Mouse (Mus musculus) forebrain, embryonic 16.5 days (tissue): ENCODE data around the gene Il23a. TPM values are rescaled to one million over a fixed set of nuclear protein-coding genes. Genes with fewer than 3 reads are reported as not detected.

Experiments used
- ATAC-seq: fragments of 200-750 bp; cut with Nextera tagmentation; 2 replicates; pipeline ENCODE4 v1.8.0; 2017; ENCODE audit warnings: mild to moderate bottlenecking, moderate library complexity
- H3K27ac ChIP-seq: fragments of 300-500 bp; sonication (generic); 2 replicates; pipeline ENCODE4 v1.5.1; 2014; ENCODE audit warnings: low read length, control low read depth
- H3K27me3 ChIP-seq: fragments of 300-500 bp; sonication (generic); replicated peaks from 2 replicates; pipeline ENCODE4 v1.6.1; 2014; ENCODE audit warnings: low read length; ENCODE audit not compliant: control insufficient read depth, insufficient read depth
- H3K36me3 ChIP-seq: fragments of 300-500 bp; sonication (generic); 2 replicates; pipeline ENCODE4 v1.6.1; 2014; ENCODE audit not compliant: control insufficient read depth, insufficient read depth
- H3K4me1 ChIP-seq: fragments of 300-500 bp; sonication (generic); replicated peaks from 2 replicates; pipeline ENCODE4 v1.6.1; 2014; ENCODE audit warnings: low read length; ENCODE audit not compliant: control insufficient read depth, insufficient read depth
- H3K4me2 ChIP-seq: fragments of 300-500 bp; sonication (generic); 2 replicates; pipeline ENCODE4 v1.6.1; 2014; ENCODE audit warnings: mild to moderate bottlenecking, low read length, control low read depth
- H3K4me3 ChIP-seq: fragments of 300-500 bp; sonication (generic); replicated peaks from 2 replicates; pipeline ENCODE4 v1.5.1; 2014; ENCODE audit warnings: mild to moderate bottlenecking, low read length, control low read depth
- H3K9ac ChIP-seq: fragments of 300-500 bp; sonication (generic); replicated peaks from 2 replicates; pipeline ENCODE4 v1.6.1; 2014; ENCODE audit warnings: low read depth, low read length, control low read depth
- H3K9me3 ChIP-seq: fragments of 300-500 bp; sonication (generic); 2 replicates; pipeline ENCODE4 v1.6.1; 2016; ENCODE audit warnings: low read length; ENCODE audit not compliant: control insufficient read depth
- WGBS: fragments of 180-500 bp; shearing (Covaris S2); extraction: QIAGEN DNeasy Blood & Tissue Kit; methylation state at CpG from one replicate; pipeline ENCODE4 v1.1.7; 2014; 5-methylcytosine and 5-hydroxymethylcytosine counted together
- polyA plus RNA-seq: library from polyadenylated mRNA; unstranded; fragments of >200 nt; fragmentation: Nextera tagmentation; extraction: Ambion mirVana; gene quantifications from 2 replicates; pipeline ENCODE4 v1.2.1, GENCODE M21; 2015

Gene Il23a
- polyA plus RNA-seq, 1 experiment from 2014 or later: 0.39 TPM

- 94% methylated on average over 4 of the region's 4 CpGs for WGBS
- no peak overlapping the region for H3K4me3 ChIP-seq
- H3K9me3 ChIP-seq: no peaks in the 10 kb centered on the region
- no peaks in the 10 kb centered on the region for H3K27me3 ChIP-seq
- no peaks in the 10 kb centered on the region for H3K4me1 ChIP-seq
- H3K4me2 ChIP-seq: no peak overlapping the region
- H3K27ac ChIP-seq: no peak overlapping the region
- H3K36me3 ChIP-seq: no peaks in the 10 kb centered on the region
- no peak for ATAC-seq
- H3K9ac ChIP-seq: no peak overlapping the region
Observed at GRCm38 (mm10) chr10:128258953-128259352, 39.6 kb downstream of the Il23a start.

- Histone ChIP-seq H3K4me1 (no peaks in the 10 kb centered on the region), H3K4me2 (no peak overlapping the region)
Observed at GRCm38 (mm10) chr10:128256328-128256727, 42.2 kb downstream of the Il23a start.

GRCm38 (mm10) chr10:128255925-128256324 is 42.6 kb downstream of the Il23a start:
- Histone ChIP-seq H3K9ac (no peak overlapping the region), H3K27ac (no peak overlapping the region), H3K9me3 (no peaks in the 10 kb centered on the region), H3K4me2 (no peak overlapping the region), H3K4me1 (no peaks in the 10 kb centered on the region), H3K27me3 (no peaks in the 10 kb centered on the region), H3K36me3 (peaks cover 6% of the 10 kb centered on the region; the same call in 1 of the 2 replicates), H3K4me3 (no peak overlapping the region)
- ATAC-seq: no peak
- WGBS: 90% methylated on average over 8 of the region's 8 CpGs

More at GRCm38 (mm10) chr10:128256328-128256727, 42.2 kb downstream of the Il23a start:
- peaks cover 6% of the 10 kb centered on the region; the same call in 1 of the 2 replicates for H3K36me3 ChIP-seq
- WGBS: 94% methylated on average over 8 of the region's 8 CpGs
- ATAC-seq: no peak
- no peak overlapping the region for H3K4me3 ChIP-seq
- no peak overlapping the region for H3K27ac ChIP-seq
- H3K27me3 ChIP-seq: no peaks in the 10 kb centered on the region
- H3K9ac ChIP-seq: no peak overlapping the region
- no peaks in the 10 kb centered on the region for H3K9me3 ChIP-seq

GRCm38 (mm10) chr10:128253677-128254255 is 44.8 kb downstream of the Il23a start, which contains the start of gene Apon:
TSS of gene Apon (plus strand) at chr10:128254096.
- no peak within 1 kb of the TSS for H3K4me2 ChIP-seq
- ATAC-seq: no peak
- H3K4me3 ChIP-seq: no peak within 1 kb of the TSS
- peaks cover 11% of the 10 kb centered on the region; the same call in 1 of the 2 replicates for H3K36me3 ChIP-seq
- no peaks in the 10 kb centered on the region for H3K27me3 ChIP-seq
- no peaks in the 10 kb centered on the region for H3K9me3 ChIP-seq
- H3K4me1 ChIP-seq: no peaks in the 10 kb centered on the region
- whole genome bisulfite sequencing: 80% methylated on average over 4 of the region's 4 CpGs
- H3K9ac ChIP-seq: no peak within 1 kb of the TSS
- no peak within 1 kb of the TSS for H3K27ac ChIP-seq

GRCm38 (mm10) chr10:128250565-128250964 is 48.0 kb downstream of the Il23a start:
- 92% methylated on average over 13 of the region's 13 CpGs for WGBS
- ATAC-seq: no peak

GRCm38 (mm10) chr10:128247020-128247732 is 51.4 kb downstream of the Il23a start:
- Histone ChIP-seq H3K4me2 (no peak overlapping the region; the same call in 1 of the 2 replicates), H3K9me3 (no peaks in the 10 kb centered on the region), H3K4me1 (no peaks in the 10 kb centered on the region), H3K4me3 (no peak overlapping the region), H3K36me3 (peaks cover 13% of the 10 kb centered on the region), H3K27me3 (no peaks in the 10 kb centered on the region), H3K27ac (no peak overlapping the region), H3K9ac (no peak overlapping the region)
- WGBS: 86% methylated on average over 17 of the region's 17 CpGs
- ATAC-seq: no peak

More at GRCm38 (mm10) chr10:128250565-128250964, 48.0 kb downstream of the Il23a start:
- Histone ChIP-seq H3K4me2 (no peak overlapping the region), H3K27me3 (no peaks in the 10 kb centered on the region), H3K9ac (no peak overlapping the region), H3K36me3 (peaks cover 13% of the 10 kb centered on the region), H3K4me3 (no peak overlapping the region), H3K9me3 (no peaks in the 10 kb centered on the region), H3K27ac (no peak overlapping the region), H3K4me1 (no peaks in the 10 kb centered on the region)

Other genes starting within 250 kb of the Il23a start
- gene Ptges3, start 239.8 kb downstream of the Il23a start, polyA plus RNA-seq: 395 and 436 TPM in 2 replicates
- gene Atp5b, start 215.5 kb downstream of the Il23a start, polyA plus RNA-seq: 2,097 and 2,145 TPM in 2 replicates
- gene Baz2a, start 207.2 kb downstream of the Il23a start, polyA plus RNA-seq: 8.4 and 10.0 TPM in 2 replicates
- 8.5 and 9.5 TPM in 2 replicates for gene Rbms2, start 118.5 kb downstream of the Il23a start, polyA plus RNA-seq
- 0.68 and 1.1 TPM in 2 replicates for gene Gls2, start 104.3 kb downstream of the Il23a start, polyA plus RNA-seq
- 16.6 and 18.0 TPM in 2 replicates for gene Spryd4, start 86.9 kb downstream of the Il23a start, polyA plus RNA-seq
- gene Mip, start 72.9 kb downstream of the Il23a start, polyA plus RNA-seq: not detected in 2 replicates
- 29.4 and 32.2 TPM in 2 replicates for gene Timeless, start 66.7 kb downstream of the Il23a start, polyA plus RNA-seq
- not detected in 2 replicates for gene Apon, start 44.7 kb downstream of the Il23a start, polyA plus RNA-seq
- gene Apof, start 30.1 kb downstream of the Il23a start, polyA plus RNA-seq: not detected in 2 replicates
- 18.7 and 23.3 TPM in 2 replicates for gene Stat2, start 28.2 kb downstream of the Il23a start, polyA plus RNA-seq
- gene Pan2, start 4.6 kb upstream of the Il23a start, polyA plus RNA-seq: 27.8 and 28.5 TPM in 2 replicates
- gene Cnpy2, start 23.7 kb upstream of the Il23a start, polyA plus RNA-seq: 190 and 195 TPM in 2 replicates
- gene Cs, start 39.0 kb upstream of the Il23a start, polyA plus RNA-seq: 247 and 259 TPM in 2 replicates
- gene Coq10a, start 70.2 kb upstream of the Il23a start, polyA plus RNA-seq: 32.2 and 32.7 TPM in 2 replicates
- 11.3 and 13.2 TPM in 2 replicates for gene Ankrd52, start 78.4 kb upstream of the Il23a start, polyA plus RNA-seq
- gene Slc39a5, start 102.5 kb upstream of the Il23a start, polyA plus RNA-seq: 0.10 and 0.25 TPM in 2 replicates
- gene Nabp2, start 112.7 kb upstream of the Il23a start, polyA plus RNA-seq: 139 and 147 TPM in 2 replicates
- gene Rnf41, start 112.9 kb upstream of the Il23a start, polyA plus RNA-seq: 121 and 122 TPM in 2 replicates
- 215 and 217 TPM in 2 replicates for gene Smarcc2, start 160.5 kb upstream of the Il23a start, polyA plus RNA-seq
- gene Myl6, start 195.4 kb upstream of the Il23a start, polyA plus RNA-seq: 599 and 678 TPM in 2 replicates
- gene Myl6b, start 199.9 kb upstream of the Il23a start, polyA plus RNA-seq: 5.4 and 5.9 TPM in 2 replicates
- gene Esyt1, start 227.1 kb upstream of the Il23a start, polyA plus RNA-seq: 9.0 and 9.6 TPM in 2 replicates
- 20.9 and 21.7 TPM in 2 replicates for gene Zc3h10, start 249.0 kb upstream of the Il23a start, polyA plus RNA-seq